Mouse (Mus musculus): ENCODE data around the gene Poldip2. TPM values are rescaled to one million over a fixed set of nuclear protein-coding genes. Genes with fewer than 3 reads are reported as not detected.

Poldip2 gene
- polyA plus RNA-seq, 1 experiment, result 111 TPM

DNA sequence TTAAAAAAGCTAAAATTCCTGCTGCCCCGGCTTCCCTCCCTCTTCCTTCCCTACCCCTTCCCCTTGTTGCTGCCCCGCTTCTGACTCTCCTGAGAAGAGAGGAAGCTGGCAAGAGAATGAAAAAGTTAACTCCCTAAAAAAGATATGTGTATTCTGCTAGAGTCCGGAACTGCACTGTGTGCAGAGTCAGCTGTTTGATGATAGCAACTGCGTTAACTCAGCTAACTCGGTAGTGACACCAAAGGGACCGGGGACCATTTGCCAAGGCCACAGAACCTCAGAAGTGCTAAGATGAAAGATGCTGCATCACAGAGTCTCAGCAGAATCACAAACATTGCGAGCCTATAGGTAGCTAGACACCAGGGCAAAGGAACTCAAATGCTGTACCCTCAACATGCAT is 44.5 kb upstream of the Poldip2 start:
- TF ChIP-seq CTCF (IDR thresholded peaks at IDR 0.05; ENCODE audit: control insufficient read depth, insufficient read depth, insufficient replicate concordance, low read depth, low read length) (no peak), POLR2A (IDR thresholded peaks at IDR 0.05; ENCODE audit: control insufficient read depth, low read depth, low read length) (no peak)
- Histone ChIP-seq H3K27me3 (ENCODE audit: control insufficient read depth, insufficient read depth, low read length) (no peaks in the 10 kb centered on the region), H3K4me1 (ENCODE audit: control insufficient read depth, insufficient read depth, low read length) (peaks cover 15% of the 10 kb centered on the region), H3K36me3 (ENCODE audit: control insufficient read depth, insufficient read depth, low read length) (no peaks in the 10 kb centered on the region), H3K4me3 (ENCODE audit: control insufficient read depth, low read depth, low read length) (no peak overlapping the region), H3K27ac (ENCODE audit: control insufficient read depth, insufficient read depth, low read depth, low read length) (no peak overlapping the region)

- Histone ChIP-seq H3K4me3 (ENCODE audit: control insufficient read depth, low read depth, low read length) (no peak overlapping the region), H3K27ac (ENCODE audit: control insufficient read depth, insufficient read depth, low read depth, low read length) (no peak overlapping the region), H3K27me3 (ENCODE audit: control insufficient read depth, insufficient read depth, low read length) (no peaks in the 10 kb centered on the region), H3K36me3 (ENCODE audit: control insufficient read depth, insufficient read depth, low read length) (no peaks in the 10 kb centered on the region), H3K4me1 (ENCODE audit: control insufficient read depth, insufficient read depth, low read length) (peaks cover 15% of the 10 kb centered on the region)
- no peak for TF ChIP-seq CTCF (IDR thresholded peaks at IDR 0.05; ENCODE audit: control insufficient read depth, insufficient read depth, insufficient replicate concordance, low read depth, low read length)
- TF ChIP-seq POLR2A (IDR thresholded peaks at IDR 0.05; ENCODE audit: control insufficient read depth, low read depth, low read length), result no peak
Observed at GRCm38 (mm10) chr11:78467932-78468331, 44.1 kb upstream of the Poldip2 start.

DNA sequence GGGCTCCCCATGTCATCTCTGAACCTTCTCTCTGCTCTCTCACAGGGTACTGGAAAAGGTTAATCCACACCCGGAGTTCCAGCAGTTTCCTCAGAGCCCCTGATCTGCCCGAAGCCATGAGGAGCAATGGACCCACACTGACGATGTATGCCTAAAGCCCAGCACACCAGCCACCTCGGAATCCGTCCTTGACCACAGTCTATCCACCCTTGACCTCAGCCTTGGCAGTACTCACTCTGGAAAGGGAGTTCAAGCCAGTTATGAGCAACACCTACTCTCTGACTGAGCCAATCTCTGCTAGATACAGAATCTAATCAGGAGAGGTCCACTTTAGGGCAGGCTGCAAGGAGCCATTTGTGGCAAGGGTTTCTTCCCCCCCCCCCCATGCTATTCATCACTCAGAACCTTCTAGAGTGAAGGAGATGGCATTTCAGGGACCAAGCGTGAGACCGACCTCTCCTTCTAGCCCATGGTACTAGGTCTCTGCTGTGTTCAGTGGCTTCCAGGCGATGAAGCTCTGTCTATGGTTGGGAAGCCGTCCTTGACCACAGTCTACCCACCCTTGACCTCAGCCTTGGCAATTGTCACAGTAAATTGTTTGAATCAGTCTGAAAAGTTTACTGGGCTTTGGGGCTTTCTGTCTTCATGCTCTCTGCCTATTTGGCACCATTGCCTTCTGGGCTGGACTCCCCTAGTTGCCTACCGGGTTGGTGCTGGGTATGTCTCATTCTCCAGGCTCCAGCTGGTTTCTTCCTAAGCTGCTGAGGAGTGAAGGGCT is 40.5 kb upstream of the Poldip2 start:
- Histone ChIP-seq H3K4me3 (ENCODE audit: control insufficient read depth, low read depth, low read length) (no peak overlapping the region), H3K36me3 (ENCODE audit: control insufficient read depth, insufficient read depth, low read length) (no peaks in the 10 kb centered on the region), H3K27me3 (ENCODE audit: control insufficient read depth, insufficient read depth, low read length) (no peaks in the 10 kb centered on the region), H3K4me1 (ENCODE audit: control insufficient read depth, insufficient read depth, low read length) (peaks cover 1% of the 10 kb centered on the region; the same call in 1 of the 2 replicates), H3K27ac (ENCODE audit: control insufficient read depth, insufficient read depth, low read depth, low read length) (no peak overlapping the region)
- no peak for TF ChIP-seq POLR2A (IDR thresholded peaks at IDR 0.05; ENCODE audit: control insufficient read depth, low read depth, low read length)
- no peak for TF ChIP-seq CTCF (IDR thresholded peaks at IDR 0.05; ENCODE audit: control insufficient read depth, insufficient read depth, insufficient replicate concordance, low read depth, low read length)

- Histone ChIP-seq H3K36me3 (ENCODE audit: control insufficient read depth, insufficient read depth, low read length) (no peaks in the 10 kb centered on the region), H3K27me3 (ENCODE audit: control insufficient read depth, insufficient read depth, low read length) (no peaks in the 10 kb centered on the region), H3K4me1 (ENCODE audit: control insufficient read depth, insufficient read depth, low read length) (no peaks in the 10 kb centered on the region), H3K4me3 (ENCODE audit: control insufficient read depth, low read depth, low read length) (no peak overlapping the region), H3K27ac (ENCODE audit: control insufficient read depth, insufficient read depth, low read depth, low read length) (no peak overlapping the region)
- TF ChIP-seq CTCF (IDR thresholded peaks at IDR 0.05; ENCODE audit: control insufficient read depth, insufficient read depth, insufficient replicate concordance, low read depth, low read length) (no peak), POLR2A (IDR thresholded peaks at IDR 0.05; ENCODE audit: control insufficient read depth, low read depth, low read length) (no peak)
Observed at GRCm38 (mm10) chr11:78475289-78475688, 36.7 kb upstream of the Poldip2 start.

GRCm38 (mm10) chr11:78483639-78484038 is 28.4 kb upstream of the Poldip2 start:
- no peak overlapping the region for H3K27ac ChIP-seq (ENCODE audit: control insufficient read depth, insufficient read depth, low read depth, low read length)
- TF ChIP-seq POLR2A (IDR thresholded peaks at IDR 0.05; ENCODE audit: control insufficient read depth, low read depth, low read length) (no peak), CTCF (IDR thresholded peaks at IDR 0.05; ENCODE audit: control insufficient read depth, insufficient read depth, insufficient replicate concordance, low read depth, low read length) (no peak)
- peaks cover 9% of the 10 kb centered on the region; the same call in 1 of the 2 replicates for H3K4me1 ChIP-seq (ENCODE audit: control insufficient read depth, insufficient read depth, low read length)
- H3K27me3 ChIP-seq (ENCODE audit: control insufficient read depth, insufficient read depth, low read length), result no peaks in the 10 kb centered on the region
- H3K36me3 ChIP-seq (ENCODE audit: control insufficient read depth, insufficient read depth, low read length), result no peaks in the 10 kb centered on the region
- H3K4me3 ChIP-seq (ENCODE audit: control insufficient read depth, low read depth, low read length), result peak overlapping the region; percentile 51

GRCm38 (mm10) chr11:78488168-78488567 is 23.8 kb upstream of the Poldip2 start:
- no peak overlapping the region for H3K27ac ChIP-seq (ENCODE audit: control insufficient read depth, insufficient read depth, low read depth, low read length)
- no peaks in the 10 kb centered on the region for H3K36me3 ChIP-seq (ENCODE audit: control insufficient read depth, insufficient read depth, low read length)
- peaks cover 13% of the 10 kb centered on the region; the same call in 1 of the 2 replicates for H3K4me1 ChIP-seq (ENCODE audit: control insufficient read depth, insufficient read depth, low read length)
- H3K27me3 ChIP-seq (ENCODE audit: control insufficient read depth, insufficient read depth, low read length), result no peaks in the 10 kb centered on the region
- TF ChIP-seq POLR2A (IDR thresholded peaks at IDR 0.05; ENCODE audit: control insufficient read depth, low read depth, low read length) (no peak), CTCF (IDR thresholded peaks at IDR 0.05; ENCODE audit: control insufficient read depth, insufficient read depth, insufficient replicate concordance, low read depth, low read length) (peak; percentile 77; the same call in 1 of the 2 replicates)
- H3K4me3 ChIP-seq (ENCODE audit: control insufficient read depth, low read depth, low read length), result no peak overlapping the region

GRCm38 (mm10) chr11:78490781-78491241 is 21.2 kb upstream of the Poldip2 start:
- TF ChIP-seq CTCF (IDR thresholded peaks at IDR 0.05; ENCODE audit: control insufficient read depth, insufficient read depth, insufficient replicate concordance, low read depth, low read length), result no peak
- no peak for TF ChIP-seq POLR2A (IDR thresholded peaks at IDR 0.05; ENCODE audit: control insufficient read depth, low read depth, low read length)
- H3K27ac ChIP-seq (ENCODE audit: control insufficient read depth, insufficient read depth, low read depth, low read length), result no peak overlapping the region
- no peaks in the 10 kb centered on the region for H3K27me3 ChIP-seq (ENCODE audit: control insufficient read depth, insufficient read depth, low read length)

More at GRCm38 (mm10) chr11:78490781-78491241, 21.2 kb upstream of the Poldip2 start:
- Histone ChIP-seq H3K4me3 (ENCODE audit: control insufficient read depth, low read depth, low read length) (peak overlapping the region; percentile 32), H3K4me1 (ENCODE audit: control insufficient read depth, insufficient read depth, low read length) (peaks cover 10% of the 10 kb centered on the region; the same call in 1 of the 2 replicates), H3K36me3 (ENCODE audit: control insufficient read depth, insufficient read depth, low read length) (no peaks in the 10 kb centered on the region)
